Mouse (Mus musculus) thymus, adult 2 months (tissue): Measurements from ENCODE around the gene Cetn3.

Experiments used
- CTCF ChIP-seq: fragments of 200-500 bp; IDR thresholded peaks from 2 replicates; pipeline ENCODE4 v1.5.1; 2012; ENCODE audit warnings: mild to moderate bottlenecking, control low read depth, low read length, moderate library complexity, borderline replicate concordance; ENCODE audit not compliant: control insufficient read depth, poor library complexity, insufficient read depth; ENCODE audit errors: extremely low read depth
- POLR2A ChIP-seq: fragments of 200-500 bp; IDR thresholded peaks from 2 replicates; pipeline ENCODE4 v1.6.1; 2012; ENCODE audit warnings: mild to moderate bottlenecking, low read length, control low read depth, moderate library complexity; ENCODE audit not compliant: control insufficient read depth, poor library complexity, insufficient read depth; ENCODE audit errors: extremely low read depth

- no peak for TF ChIP-seq POLR2A
- no peak for TF ChIP-seq CTCF
Measured at GRCm38 (mm10) chr13:81744092-81744396, 38.8 kb upstream of the Cetn3 start.
